Mouse (Mus musculus) MEL-GATA-1-ER (cell line): ENCODE measurements at regions not wholly inside any gene's neighbourhood (a gene's known extent, or its start where the extent isn't known, plus 50 kb on each side); places are given as distances from the start of the nearest gene placed in this dataset.

Experiments used
- DNase-seq: peaks from one replicate; pipeline ENCODE4 v3.0.0-alpha.2; 2012; ENCODE audit warnings: low read depth; ENCODE audit errors: extremely low read depth

DNA sequence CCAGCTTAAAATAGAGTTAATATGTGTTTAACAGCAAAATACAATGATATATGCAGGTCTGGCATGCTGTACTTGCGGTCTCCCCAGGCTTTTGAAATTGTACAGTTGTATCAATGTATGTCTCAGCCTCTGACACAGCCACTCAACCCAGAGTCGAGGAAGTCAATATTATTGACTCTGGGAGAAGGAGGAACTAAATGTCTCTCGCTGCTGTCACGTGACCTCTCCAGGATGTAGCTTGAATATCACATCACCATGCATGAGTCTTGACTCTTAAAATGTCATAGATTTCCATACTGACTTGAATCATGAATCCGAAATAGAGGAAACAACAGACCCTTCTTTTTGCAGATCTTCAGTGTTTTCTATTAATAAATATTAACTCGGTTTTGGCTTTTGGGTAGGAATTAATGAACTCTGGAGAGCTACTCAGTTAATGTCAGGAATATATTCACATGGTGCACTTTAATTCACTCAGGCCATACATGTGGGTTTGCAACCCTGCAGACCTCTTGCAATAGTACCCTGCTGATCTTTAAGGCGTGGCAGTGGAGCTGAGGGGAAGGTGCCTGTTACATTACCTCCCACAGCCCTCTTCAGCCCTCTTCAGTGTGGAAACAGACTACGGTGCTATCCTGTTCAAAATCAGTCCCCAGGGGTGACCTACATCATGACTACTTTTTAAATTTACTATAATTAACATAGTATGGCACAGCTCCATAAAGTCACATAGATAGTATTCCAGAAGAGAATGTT is 102.7 kb upstream of the Foxn2 start:
- DNase-seq = no peak

DNA sequence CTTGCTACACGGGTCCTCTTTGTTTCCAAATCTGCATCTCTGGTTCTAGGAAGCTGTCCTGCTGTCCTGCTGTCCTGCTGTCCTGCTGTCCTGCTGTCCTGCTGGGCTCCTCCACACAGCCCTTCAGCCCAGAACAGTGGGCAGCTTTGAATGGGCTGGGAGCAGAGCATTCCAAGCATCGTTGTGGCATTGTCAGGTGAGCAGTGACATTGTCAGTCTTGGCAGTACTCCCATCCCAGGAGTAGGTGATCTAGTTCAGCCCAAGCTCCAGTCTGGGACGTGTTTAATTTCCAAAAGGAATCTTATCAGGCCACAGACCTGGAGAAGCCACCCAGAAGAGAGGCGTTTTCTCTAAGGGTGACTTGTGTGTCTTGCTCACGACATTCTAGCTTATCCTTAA is 99.4 kb upstream of the Foxn2 start:
- DNase-seq = no peak

DNA sequence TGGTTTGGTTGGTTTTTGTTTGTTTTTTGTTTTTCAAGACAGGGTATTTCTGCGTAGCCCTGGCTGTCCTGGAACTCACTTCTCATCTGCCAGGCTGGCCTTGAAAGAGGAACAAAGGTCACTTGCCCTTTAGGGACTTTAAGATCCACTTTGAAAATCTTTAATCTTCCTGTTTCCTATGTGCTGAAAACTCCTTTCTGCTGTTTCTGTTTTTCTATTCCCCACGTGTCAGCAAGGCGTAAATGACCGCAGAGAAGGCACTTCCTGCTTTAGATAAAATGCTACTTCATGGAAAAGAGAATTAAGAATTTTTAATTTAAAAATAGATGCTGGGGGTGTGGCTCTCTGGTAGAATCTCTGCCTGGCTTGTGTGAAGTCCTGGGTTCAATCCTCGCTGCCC is 98.9 kb upstream of the Foxn2 start:
- peak; percentile 62 for DNase-seq

DNA sequence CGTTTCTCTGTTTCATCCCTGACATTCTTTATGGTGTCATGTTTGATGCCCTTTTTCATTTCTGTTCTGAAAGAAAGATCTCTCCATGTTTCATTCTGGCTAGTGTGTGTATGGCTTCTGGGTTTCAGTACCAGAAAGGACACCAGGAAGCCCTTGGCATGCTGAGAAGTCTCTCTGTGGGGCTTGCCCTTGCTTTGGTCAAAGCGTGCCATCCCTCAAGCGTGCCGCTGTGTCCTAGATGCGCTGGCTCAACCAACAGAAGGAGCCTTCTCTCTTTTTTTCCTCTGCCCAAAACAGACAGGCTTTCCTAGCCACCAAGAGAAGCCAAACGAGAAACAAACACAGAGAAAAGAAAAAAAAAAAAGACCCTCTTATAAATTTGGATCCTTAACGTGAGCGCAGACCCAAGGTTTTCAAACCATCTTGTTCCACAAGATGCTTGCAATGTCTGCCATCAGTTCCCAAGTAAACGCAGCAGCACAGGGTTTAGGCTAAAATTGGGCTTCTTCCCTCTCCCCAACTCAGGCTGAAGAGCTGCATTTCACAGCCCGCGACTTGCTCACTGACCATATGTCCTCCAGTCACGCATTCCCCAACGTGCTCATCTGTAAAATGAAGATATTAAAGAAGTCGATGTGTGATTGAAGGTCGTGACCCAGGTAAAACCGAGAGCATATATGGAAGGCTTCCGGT is 97.3 kb upstream of the Foxn2 start:
- DNase-seq = no peak

DNA sequence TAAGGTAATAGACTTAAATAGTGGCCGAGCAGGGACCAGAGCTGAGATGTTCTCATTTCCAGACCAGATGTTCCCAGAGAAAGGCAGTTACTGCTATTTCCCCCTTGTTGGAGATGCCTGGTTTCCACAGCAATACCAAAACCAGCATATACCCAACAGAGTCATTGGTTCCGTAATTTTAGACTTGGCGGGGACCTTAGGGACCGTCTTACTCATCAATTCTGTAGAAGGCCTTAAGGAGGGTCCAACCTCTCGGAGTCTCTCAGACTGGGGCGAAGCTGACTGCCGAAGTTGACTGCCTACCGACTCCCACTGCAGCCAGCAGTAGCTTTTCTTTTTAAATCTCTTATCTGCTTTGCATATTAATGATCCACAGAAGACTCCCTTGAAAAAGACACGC is 95.1 kb upstream of the Foxn2 start:
- no peak for DNase-seq

DNA sequence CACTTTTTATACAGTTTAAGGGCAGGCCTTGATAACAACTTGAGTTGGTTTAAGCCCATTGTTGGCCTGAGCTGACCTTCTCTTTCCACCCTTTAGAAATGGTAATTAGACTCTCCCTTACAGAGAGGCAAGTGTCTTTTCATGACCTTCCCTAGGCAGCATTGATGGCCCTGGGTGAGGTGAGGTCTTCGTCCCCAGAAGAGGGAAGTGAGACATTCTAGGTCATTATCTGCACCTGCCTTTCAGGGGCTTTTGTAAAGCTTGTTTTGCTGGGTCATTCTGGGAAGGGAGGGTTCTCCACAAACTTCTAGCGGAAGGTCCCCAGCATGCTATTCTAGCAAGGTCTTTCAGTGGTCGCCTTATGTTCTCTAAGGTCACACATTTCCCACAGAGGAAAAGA is 93.6 kb upstream of the Foxn2 start:
- no peak for DNase-seq

DNA sequence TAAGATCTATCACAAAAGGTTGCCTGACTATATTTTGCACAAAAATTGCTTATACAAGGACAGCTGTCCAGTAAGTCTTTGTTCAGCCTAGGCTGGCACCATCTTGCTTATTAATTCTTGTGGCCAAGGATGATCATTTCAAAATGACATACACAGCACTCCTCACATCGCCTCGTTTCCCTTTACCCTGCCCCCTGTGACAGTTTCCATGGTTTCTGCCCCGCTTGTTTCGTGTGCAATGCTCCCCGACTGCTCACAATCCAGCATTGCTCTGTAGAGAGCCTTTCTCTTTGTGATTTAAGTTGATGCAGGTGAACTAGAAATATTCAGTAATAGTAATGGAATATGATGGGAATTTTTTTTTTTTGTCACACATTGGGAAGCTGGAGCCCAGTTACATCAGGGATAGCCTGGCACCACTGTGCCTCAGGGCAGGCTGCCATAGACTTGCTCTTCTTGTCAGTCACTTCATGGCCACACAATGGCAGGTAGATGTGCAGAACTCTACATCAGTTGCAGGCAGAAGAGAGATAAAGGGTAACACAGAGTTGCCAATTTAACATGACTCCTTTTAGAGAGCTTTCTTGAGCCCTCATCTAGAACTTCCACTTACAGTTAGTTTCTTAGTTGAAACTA is 90.6 kb upstream of the Foxn2 start:
- no peak for DNase-seq

DNA sequence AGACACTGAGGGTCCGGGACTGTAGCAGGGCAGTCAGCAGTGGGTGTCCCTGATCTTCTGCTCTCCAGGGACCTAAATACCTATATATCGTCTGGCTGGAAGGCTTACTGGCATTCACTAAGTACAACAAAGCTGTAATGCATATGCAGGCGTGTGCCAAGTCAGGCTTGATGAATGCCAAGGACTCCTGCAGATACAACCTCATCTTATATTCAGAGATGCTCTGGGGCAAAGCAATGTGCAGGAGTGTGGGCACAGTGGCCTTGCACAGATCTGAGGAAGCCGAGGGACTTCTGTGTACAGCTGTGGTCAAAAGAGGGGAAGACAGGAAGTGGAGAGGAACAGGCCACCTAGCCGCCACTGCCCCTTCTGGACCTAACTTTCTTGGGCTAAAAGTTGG is 89.5 kb upstream of the Foxn2 start:
- DNase-seq = no peak

DNA sequence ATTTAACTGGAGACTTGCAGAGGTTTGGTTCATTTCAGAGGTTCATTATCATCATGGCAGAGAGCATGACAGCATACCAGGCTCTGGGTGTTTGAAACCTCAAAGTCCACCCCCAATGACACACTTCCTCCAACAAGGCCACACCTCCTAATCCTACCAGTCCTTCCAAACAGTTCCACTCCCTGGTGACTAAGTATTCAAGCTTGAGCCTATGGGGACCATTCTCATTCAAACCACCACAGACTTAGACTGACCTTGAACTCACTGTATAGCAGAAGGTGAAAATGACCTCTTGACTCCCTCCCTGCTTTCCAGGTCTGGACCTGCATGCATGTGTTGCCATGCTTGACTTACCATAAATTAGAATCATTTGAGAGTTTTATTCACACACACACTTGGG is 87.6 kb upstream of the Foxn2 start:
- no peak for DNase-seq

DNA sequence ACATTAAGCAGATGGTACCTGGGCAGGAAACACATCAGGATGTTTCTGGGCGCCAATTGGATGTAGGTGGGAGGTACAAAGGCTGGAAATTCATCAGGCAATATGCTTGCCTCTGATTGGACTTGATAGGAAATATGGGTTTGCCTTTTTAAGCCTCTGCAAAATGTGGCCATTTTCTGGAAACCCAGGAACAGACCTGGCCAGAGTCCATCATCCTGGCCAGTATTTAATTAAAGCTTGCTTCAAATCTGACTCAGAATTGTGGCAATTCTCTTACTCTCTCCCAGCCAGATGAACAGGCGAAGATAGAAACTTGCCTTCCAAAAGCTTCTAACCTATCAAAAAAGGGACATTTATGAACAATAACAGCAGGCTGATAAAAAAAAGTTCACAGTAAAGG is 79.3 kb upstream of the Foxn2 start:
- no peak for DNase-seq

DNA sequence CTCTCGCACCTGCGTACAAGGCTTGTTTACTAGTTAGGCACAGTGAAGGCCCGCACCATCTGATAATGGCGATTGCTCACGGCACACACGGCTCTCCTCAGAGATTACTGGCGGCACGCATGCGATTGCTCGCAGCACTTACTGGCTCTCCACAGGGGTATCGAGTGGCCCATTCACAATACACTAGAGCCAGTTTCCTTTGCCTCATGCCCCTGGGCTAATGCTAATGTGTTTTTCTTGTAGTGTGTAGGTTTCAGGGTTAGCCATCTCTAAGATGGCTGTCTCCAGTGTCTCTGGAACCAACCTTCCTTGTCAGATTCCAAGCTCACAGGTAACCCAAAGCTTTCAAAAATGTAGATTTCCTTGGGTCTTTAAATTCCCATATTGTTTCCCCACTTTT is 78.1 kb upstream of the Foxn2 start:
- no peak for DNase-seq

DNA sequence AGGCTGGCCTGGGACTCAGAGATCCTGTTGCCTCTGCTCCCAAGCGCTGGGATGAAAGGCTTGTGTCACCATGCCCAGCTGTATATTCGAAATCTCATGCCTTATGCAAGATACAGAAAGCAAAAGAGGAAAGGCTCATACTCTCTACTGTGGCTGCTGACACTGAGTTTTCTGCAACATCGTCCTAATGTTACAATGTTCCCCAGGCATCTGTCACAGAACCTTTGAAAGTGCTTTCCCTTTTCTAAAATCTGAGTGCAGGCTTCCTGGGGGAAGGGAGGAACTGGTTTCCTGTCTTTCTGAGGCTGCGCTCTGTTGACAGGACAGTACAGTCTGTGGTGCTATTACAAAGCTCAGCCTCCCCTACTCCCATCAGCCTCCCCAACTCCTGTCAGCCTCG is 72.6 kb upstream of the Foxn2 start:
- DNase-seq = no peak

DNA sequence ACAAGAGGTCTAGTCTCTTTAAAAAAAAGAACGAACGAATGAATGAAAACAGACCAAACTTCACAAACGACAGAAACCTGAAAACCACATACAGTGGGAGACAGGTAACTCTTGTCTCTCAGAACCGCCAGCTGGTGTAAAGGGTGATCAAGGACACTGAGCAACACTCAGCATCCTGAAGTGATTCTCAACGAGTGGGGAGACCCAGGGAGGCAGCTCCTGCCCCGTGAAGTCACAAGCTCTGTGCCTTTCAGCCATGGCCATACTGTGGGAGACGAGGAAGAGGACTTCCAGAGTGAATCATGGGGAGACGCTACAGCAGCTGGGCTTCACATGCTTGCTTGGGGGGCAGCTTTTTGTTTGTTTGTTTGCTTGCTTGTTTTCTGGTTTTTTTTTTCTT is 70.5 kb upstream of the Foxn2 start:
- DNase-seq = no peak

DNA sequence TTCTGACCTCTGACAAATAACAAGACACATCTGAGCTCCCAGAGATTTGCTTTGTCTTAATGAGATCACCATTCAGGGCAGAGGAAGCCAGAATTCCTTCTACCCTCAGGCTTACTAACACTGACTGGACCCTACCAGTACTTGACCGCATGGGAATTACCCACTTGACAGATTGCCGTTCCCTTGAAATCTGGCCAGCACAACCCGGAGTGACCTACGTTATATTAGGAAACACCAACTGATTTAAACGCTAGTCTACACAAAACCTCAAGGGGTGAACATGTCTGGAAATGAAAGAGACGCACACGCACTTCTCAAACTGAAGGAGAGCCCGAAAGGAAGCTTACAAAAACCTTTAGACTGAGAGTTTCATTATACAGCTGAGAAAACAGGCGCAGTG is 69.8 kb upstream of the Foxn2 start:
- no peak for DNase-seq

DNA sequence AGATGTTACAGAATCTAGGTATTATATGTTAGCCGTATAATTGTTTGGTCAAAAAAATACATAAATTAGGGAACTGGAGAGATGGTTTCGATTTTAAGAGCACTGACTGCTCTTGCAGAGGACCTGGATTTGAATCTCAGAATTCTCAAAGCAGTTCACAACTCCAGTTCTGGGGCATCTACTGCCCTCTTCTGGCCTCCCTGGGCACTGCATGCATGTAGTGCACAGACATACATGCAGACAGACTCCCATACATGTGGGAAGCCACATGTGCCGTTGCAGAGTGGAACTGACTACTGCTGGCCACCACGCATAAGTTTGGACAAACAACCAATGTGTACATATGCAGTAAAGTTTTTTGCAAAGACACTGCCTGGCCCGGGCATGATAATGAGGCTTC is 62.0 kb upstream of the Foxn2 start:
- DNase-seq = peak; percentile 4

DNA sequence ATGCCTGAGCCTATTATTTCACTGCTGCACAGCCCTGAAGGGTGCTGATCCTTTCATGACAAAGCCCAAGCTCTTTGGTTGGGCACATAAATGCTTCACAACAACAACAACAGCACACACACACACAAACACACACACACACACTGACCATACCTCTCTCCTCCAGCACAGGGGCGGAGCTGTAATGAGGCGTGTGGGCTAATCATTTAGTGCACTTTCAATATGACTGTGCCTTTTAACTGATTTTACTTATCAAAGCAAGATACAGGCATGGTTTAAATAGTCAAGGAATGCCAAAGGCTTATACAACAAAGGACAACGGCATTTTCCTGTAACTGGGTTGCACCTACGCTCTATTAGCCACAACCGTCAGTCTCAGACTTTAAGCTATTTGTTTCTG is 61.1 kb upstream of the Foxn2 start:
- no peak for DNase-seq

DNA sequence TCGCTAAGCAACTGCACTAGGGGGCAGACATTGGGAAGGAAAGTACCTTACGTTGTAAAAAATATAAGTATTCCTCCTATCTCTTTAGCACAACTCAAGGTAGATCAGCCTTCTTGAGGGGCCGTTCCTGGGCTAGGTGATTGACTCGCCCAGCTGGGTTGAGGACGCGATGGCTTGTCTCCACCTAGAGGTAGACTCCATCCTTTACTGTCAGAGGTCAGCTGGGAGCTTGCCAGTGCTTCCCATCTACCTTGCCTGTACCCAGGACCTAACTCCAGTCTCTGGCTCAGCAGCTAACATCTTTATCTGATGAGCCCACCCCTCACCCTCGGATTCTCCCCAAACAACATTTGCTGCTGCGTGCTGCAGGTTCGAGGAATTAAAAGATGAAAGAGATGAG is 59.4 kb upstream of the Foxn2 start:
- no peak for DNase-seq

DNA sequence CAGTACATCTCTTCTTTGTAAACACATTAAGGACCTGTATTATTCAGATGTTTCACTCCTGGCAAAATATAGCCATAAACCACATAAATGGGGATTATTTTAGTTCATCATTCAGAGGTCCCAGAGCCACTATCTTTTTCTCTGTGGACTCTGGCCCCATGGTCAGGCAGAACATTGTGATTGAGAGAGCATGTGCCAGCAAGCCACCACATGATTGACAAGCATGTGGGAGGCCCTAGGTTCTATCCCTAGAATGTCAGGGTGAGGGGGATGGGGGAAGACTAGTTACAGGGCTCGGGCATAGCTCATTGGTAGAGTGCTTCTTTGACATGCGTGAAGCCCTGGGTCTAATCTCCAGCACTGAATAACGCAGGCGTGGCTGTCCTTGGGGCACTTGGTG is 57.1 kb upstream of the Foxn2 start:
- DNase-seq = no peak

DNA sequence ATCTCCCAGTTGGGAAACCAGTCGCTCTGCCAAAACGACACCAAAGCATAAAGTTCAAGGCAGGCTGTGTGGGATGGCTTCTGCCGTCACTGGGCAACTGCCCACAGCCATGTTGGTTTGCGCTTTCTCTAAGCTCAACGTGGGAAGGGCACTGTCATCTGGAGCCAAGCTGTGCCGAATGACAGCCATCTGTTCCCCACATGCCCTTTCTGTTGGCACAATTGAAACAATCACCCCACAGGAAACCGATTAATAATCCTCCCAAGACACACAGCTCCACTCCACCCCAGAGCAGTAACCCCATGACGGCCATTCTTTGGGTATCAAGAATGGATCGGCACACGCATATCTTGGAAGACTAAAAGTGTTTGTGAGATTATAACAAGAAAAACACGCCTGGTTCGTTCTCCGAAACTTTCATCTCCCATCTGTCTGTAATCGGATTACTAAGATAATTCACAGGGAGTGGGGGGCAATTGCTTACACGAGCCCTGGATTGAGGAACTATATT is 52.0 kb upstream of the Foxn2 start:
- DNase-seq = no peak

DNA sequence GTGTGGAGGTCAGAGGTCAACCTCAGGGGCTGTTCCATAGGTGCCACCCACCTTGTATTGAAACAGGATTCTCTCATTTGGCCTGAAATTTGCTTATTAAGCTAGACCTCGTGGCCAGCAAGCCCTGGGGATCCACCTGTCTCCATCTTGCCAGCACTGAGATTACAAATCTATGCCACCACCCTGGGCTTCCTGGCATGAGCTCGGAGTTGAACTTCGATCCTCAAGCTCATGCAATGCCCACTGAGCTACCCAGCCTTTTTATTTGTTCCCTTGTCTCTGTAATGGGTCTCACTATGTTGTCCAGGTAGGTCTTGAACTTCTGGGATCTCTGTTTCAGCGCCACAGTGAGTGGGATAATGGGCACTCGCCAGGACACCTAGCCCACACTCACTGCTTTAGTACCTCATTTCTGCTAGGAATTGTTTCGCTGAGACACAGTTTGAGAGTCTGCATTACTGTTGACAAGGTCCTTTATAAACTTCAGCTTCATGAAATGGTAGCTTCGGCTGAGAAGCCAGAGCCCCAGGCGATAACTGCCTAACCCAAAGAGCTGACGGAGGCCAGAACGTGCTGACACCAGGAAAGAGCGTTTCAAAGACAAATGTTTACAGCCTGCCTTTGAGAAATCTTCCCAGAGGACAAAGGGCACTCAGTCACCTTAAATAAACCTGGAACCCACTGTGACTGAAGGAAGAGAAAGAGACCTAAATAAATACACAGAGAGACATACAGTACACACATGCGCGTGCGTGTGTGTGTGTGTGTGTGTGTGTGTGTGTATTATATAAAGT is 50.6 kb upstream of the Foxn2 start:
- DNase-seq = no peak
